Mouse (Mus musculus): Measurements from ENCODE around the gene Sult1d1.
"Not testable (repeated sequence)": the region's sequence is repeated elsewhere in the genome, so short reads cannot be mapped to it uniquely, and the experiment has no call there.

Sult1d1 gene

DNA sequence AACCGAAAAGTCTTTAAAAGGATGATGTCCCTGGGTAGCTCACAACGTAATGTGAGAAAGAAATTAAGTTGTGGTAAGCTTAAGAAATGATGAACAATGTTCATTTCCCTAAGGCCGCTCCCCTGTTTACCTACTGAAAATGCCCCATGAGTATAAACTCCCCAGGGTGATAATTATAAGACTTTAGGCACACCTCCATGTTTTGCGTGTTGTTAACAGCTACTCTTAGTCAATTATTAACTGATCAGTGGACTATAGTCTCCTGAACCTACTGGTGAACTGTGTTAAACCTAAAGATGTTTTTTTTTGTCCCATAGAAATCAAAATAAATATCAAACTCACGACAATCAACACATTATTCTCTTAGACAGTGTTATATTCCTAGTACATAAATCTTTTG, at the start of gene Sult1d1:
Gene Sult1d1 (minus strand): TSS at position 183 of the 400 bp plus-strand sequence.
- no peak for DNase-seq (ENCODE audit: low spot score)

GRCm38 (mm10) chr5:87615128-87615390, 46.2 kb upstream of the Sult1d1 start:
- DNase-seq (ENCODE audit: low spot score), result no peak

DNA sequence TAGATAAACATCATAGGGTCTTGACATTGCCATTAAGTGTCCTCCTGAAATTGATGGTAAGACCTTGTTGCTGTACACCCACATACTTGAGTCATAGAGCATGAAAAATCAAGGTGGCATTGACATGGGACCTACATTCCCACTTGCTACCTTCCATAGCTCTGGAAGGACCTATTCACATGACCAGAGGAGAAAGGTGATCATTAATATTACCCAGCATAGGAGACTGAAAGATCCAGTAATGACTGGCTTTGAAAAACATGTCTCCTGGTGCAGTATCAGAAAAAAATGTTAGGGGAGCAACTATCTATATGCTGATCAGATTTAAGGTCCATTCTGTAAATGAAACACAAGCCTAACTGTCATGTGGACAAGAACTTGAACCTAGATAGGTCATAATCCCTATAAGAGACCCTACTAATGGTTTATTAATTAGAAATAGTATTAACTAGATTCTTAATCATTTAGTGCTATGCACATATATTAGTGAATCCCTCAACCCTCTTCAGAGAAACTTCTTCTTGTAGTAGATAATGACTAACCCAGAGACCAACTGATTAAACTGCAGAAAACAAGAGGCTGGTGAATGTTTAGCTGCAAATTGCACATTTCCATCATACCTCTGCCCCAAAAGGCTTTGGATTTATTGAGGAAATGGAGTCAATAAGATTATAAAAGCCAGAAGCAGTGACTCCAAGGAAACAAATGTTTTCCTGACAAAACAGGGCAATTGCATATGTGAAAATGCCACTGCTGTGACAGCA, 45.7 kb upstream of the Sult1d1 start:
- no peak for DNase-seq (ENCODE audit: low spot score)

DNA sequence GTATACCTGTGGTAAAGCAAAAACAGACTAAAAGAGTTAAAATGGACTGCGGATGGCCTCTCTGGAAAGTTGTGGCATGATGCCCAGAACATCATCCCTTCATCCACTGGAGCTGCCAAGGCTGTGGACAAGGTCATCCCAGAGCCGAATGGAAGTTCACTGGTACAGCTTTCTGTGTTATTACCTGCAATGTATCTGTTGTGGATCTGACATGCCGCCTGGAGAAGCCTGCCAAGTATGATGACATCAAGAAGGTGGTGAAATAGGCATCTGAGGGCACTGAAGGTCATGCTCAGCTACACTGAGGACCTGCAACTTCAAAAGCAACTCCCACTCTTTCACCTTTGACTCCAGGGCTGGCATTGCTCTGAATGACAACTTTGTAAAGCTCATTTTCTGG, 32.2 kb upstream of the Sult1d1 start:
- DNase-seq (ENCODE audit: low spot score), result no peak

DNA sequence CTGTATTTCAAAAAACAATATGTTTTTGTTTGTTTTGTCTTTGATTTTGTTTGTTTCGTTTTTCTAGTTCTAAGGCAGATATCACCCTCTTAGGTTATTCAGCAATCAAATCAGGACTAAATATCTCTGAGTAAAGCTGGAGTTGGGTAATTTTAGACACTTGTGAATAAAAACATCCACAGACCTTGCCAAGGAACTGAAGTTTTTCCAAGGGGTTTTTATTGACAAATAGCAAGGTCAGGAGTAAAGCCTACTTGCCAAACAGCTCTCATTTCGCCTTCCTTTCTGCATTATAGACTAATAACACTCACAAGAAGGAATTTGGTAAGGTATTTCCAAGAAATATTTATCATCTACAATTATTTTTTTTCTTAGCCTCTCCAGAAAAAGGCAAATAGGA, 29.1 kb upstream of the Sult1d1 start:
- DNase-seq (ENCODE audit: low spot score), result no peak

DNA sequence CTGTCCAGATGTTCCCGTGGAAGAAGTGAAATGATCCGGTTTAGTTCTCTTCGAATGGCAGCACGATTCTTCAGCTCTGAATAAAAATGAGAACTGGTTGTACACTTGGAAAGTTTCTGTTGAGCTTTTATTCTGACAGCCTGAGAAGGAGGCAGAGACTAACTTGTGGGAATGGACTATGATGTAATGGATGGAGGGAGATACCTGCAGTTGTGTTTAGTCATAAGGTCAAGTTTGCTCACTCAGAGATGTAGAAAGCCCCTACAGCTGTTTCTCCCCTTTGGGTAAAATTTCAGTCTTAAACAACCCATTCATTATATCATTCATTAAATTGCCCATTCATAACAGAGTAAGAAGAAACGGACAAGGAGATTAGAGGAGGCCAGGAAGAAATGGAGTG, 22.7 kb upstream of the Sult1d1 start, which contains the start of gene Sult1e1:
Gene Sult1e1 (minus strand): TSS at position 101 of the 400 bp plus-strand sequence.
- DNase-seq (ENCODE audit: low spot score), result no peak

GRCm38 (mm10) chr5:87589916-87590315, 21.1 kb upstream of the Sult1d1 start:
- no peak for DNase-seq (ENCODE audit: low spot score)

GRCm38 (mm10) chr5:87580389-87580788, 11.6 kb upstream of the Sult1d1 start:
- DNase-seq (ENCODE audit: low spot score), result no peak

DNA sequence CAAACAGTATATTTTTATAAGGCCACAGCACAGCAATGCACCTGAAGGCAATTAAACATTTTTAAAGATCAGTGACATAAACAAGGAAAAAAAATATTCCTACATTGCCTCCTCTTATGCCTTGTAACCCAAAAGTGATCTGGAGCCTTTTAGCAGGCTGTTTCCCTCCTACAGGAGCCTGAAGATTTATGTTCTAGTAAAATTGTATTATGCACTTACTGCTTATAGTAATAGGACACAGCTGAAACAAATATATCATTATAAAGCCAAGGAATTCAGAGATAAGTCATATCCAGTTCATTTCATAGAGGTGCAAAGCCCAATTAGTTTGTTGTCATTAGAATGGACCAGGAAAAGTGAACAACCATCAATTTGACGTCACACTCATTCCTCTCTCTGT, 5.3 kb upstream of the Sult1d1 start:
- DNase-seq (ENCODE audit: low spot score), result no peak

GRCm38 (mm10) chr5:87573490-87573889, 4.7 kb upstream of the Sult1d1 start:
- no peak for DNase-seq (ENCODE audit: low spot score)

DNA sequence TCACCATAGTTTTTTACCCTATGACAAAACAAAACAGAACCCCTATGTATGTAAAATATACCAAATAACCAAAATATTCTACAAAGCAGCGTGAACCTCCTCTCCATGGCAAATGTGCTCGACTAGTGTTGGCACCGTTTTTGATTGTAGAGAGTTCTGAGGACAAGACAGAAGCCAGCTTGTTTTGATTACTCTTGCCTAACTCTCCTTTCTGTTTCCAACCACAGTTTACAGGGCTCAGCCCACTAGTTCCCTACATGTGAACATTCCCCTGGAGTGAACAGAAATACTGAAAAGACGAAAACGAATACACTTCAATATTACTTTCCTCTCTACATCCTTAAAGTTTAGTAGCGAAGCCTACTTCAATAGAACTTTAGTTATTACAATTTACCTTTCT, 4.0 kb upstream of the Sult1d1 start:
- DNase-seq (ENCODE audit: low spot score), result no peak

GRCm38 (mm10) chr5:87567306-87567705, 1.5 kb downstream of the Sult1d1 start:
- DNase-seq (ENCODE audit: low spot score), result no peak

DNA sequence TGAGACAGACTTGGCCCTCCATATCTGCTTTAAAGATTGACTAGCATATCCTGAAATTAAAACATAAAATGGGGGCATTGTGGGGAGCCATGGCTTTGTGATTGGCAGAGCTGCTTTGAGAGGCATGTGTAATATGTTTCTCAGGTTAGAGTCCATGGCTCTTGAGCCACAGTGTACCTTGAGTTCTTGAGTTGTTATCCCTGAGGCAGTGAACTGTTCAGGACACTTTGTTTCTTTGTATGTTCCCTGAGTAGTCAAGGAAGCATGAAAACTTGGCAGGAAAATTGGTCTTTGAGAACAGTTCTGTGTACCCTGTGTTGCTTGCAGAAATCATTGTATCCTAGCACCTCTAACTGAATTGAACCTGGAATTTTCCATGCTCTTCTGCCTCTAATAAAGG, 5.9 kb downstream of the Sult1d1 start:
- no peak for DNase-seq (ENCODE audit: low spot score)

GRCm38 (mm10) chr5:87562526-87562925, 6.3 kb downstream of the Sult1d1 start:
- no peak for DNase-seq (ENCODE audit: low spot score)

GRCm38 (mm10) chr5:87560145-87560544, 8.7 kb downstream of the Sult1d1 start:
- DNase-seq (ENCODE audit: low spot score), result no peak

DNA sequence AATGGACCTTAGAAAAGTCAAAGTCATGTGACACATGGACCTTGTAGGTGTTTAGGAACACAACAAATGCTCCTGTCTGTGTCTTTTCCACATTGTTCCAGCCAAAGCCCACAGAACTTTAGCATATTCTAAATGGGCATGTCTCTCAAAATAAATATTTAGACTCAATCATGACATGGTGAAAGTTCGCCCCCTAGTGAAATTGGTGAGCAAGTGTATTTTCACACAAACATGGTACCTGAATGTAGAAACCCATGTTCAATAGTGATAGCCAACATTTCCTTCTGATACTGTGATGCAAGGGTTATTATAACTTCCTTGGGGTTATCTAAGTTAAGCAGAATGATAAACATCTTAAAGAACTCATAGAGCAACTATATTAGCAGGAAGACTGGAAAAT, 17.9 kb downstream of the Sult1d1 start:
- DNase-seq (ENCODE audit: low spot score), result no peak

GRCm38 (mm10) chr5:87538111-87538510, 30.7 kb downstream of the Sult1d1 start, which contains the start of gene Sult1b1:
Gene Sult1b1, minus strand, starts transcription at chr5:87538195.
- no peak for DNase-seq (ENCODE audit: low spot score)

DNA sequence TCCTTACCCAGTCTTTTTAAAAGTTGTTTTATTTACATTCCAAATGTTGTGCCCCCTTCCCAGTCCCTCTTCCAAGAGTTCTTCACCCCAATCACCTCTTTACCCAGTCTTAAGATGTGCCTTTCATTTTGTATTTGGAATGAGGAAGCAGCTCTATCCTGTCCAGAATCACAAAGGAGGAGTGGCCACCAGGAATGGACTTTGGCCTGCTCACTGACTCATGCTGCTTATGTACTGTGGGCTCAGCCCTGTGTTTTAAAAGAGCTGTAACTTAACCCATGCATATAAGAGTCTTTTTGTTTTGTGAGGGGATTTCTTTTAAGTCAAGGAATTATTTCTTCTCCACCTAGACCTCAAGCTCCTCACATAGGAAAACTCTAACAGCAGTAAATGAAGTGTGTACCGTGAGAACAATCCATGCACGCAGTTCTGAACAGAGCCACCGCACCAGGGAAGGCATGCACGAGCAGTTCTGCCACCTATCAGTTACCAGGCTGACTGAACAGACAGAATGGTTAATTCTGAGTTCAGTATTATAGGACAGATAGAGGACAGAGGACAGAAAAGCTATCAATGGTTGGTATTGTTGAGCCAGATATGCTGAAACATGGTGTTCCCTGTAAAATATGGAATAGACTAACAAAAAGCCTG, 32.7 kb downstream of the Sult1d1 start:
- no peak for DNase-seq (ENCODE audit: low spot score)

- no peak for DNase-seq (ENCODE audit: low spot score)
Observed at GRCm38 (mm10) chr5:87532288-87532687, 36.5 kb downstream of the Sult1d1 start.

DNA sequence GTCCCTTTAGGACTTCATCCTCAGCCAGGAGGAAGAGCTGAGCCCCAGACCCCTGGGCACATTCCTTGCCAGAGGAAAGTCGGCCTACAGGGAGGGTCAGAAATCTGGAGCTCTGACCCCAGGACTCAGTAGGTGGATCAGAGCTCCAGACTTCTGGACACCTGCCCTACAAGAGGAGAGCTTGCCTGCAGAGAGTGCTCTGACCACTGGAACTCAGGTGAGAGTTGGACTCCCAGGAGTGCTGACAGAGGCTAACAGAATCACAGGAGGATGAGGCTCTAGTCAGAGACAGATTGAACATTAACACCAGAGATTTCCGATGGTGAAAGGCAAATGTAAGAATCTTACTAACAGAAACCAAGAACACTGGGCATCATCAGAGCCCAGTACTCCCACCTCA, 45.3 kb downstream of the Sult1d1 start:
- not testable (repeated sequence) for DNase-seq (ENCODE audit: low spot score)

GRCm38 (mm10) chr5:87505776-87506458, 62.9 kb downstream of the Sult1d1 start:
- DNase-seq (ENCODE audit: low spot score), result no peak

All from layer of hippocampus, adult 11-12 months (tissue).